Mouse (Mus musculus) embryo, embryonic 10 days (tissue): ENCODE measurements around the gene Arhgap30.
A peak's percentile ranks its signal among the peaks of the same experiment; 100 is the strongest.

Experiments
- DNase-seq: peaks from one replicate; pipeline ENCODE4 v3.0.0-alpha.2; 2015; ENCODE audit warnings: low spot score

Gene Arhgap30

GRCm38 (mm10) chr1:171378298-171378697, 10.5 kb upstream of the Arhgap30 start:
- DNase-seq: no peak

- peak; percentile 85 for DNase-seq
Measured at GRCm38 (mm10) chr1:171379935-171380599, 8.7 kb upstream of the Arhgap30 start.

GRCm38 (mm10) chr1:171382096-171382620, 6.6 kb upstream of the Arhgap30 start:
- DNase-seq: no peak

GRCm38 (mm10) chr1:171384361-171384760, 4.4 kb upstream of the Arhgap30 start:
- no peak for DNase-seq

- no peak for DNase-seq
Measured at GRCm38 (mm10) chr1:171385171-171385570, 3.6 kb upstream of the Arhgap30 start.

GRCm38 (mm10) chr1:171387099-171387498, 1.7 kb upstream of the Arhgap30 start:
- DNase-seq: peak; percentile 68

GRCm38 (mm10) chr1:171390101-171390500, 1.3 kb downstream of the Arhgap30 start:
- DNase-seq: no peak

DNA sequence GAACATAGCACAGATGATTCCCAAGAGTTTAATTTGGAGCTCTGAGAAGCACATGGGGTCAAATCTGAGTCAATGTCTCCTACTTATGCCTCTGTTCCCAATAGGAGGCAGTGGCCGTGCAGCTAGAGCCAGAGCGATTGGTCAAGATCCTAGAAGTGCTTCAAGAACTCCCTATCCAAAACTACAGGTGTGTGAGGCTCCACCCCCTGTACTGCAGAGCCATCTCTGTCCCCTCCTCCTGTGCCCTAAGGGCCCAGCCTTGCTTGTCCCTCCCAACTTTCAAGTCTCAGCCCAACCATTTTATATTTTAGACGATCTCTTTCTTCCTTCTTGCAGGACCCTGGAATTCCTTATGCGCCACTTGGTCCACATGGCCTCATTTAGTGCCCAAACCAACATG, 13.1 kb downstream of the Arhgap30 start:
- no peak for DNase-seq

DNA sequence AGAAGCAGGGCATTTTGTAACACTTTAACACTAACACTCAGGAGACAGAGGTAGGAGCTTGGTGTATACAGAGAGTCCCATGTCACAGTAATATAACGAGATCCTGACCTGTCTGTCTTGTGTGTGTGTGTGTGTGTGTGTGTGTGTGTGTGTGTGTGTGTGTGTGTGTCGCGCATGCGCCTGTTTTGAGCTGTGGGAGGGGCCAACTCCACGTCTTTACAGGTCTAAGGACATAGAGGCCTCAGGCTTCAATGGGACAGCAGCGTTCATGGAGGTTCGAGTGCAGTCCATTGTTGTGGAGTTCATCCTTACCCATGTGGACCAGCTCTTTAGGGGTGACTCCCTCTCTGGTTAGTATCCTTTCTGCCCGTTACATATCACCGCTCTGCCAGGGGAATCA, 14.2 kb downstream of the Arhgap30 start:
- DNase-seq: no peak

DNA sequence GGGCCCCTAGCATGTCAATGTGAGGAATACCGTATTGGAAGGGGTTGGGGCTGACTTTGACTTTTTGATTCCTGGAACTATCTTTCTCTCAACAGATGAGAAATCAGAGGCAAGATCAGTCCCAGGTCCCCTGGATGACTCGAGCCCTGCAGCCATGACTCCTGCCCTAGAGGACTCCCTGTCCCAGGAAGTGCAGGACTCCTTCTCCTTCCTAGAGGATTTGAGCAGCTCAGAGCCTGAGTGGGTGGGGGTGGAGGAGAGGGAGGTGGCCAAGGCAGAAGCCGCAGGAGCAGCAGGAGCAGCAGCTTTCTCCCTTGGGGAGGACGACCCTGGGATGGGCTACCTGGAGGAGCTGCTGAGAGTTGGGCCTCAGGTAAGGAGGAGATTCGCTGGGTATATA, 18.5 kb downstream of the Arhgap30 start:
- DNase-seq: no peak

DNA sequence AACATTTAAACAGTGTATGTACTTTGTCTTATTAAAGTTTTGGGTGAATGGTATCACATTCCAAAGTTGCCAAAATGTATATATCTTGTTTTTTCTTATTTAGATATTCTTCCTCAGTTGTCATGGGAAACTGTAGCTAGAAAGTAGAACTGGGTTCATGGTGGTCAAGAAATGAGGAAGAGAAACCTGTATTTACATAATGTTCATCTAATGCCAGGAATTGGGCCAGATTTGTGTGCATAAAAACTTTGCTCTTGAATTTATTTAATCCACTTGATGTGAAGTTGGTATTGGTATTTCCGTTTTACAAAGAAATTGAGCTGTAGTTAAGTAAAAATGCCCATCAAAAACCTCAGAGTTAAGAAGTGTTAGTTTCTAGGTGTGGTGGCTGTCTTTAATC, 21.5 kb downstream of the Arhgap30 start:
- DNase-seq: no peak

- peak; percentile 98 for DNase-seq
Measured at GRCm38 (mm10) chr1:171410947-171411484, 22.3 kb downstream of the Arhgap30 start, which contains the start of gene Usf1. Gene Usf1 (plus strand): TSS chr1:171411313.

DNA sequence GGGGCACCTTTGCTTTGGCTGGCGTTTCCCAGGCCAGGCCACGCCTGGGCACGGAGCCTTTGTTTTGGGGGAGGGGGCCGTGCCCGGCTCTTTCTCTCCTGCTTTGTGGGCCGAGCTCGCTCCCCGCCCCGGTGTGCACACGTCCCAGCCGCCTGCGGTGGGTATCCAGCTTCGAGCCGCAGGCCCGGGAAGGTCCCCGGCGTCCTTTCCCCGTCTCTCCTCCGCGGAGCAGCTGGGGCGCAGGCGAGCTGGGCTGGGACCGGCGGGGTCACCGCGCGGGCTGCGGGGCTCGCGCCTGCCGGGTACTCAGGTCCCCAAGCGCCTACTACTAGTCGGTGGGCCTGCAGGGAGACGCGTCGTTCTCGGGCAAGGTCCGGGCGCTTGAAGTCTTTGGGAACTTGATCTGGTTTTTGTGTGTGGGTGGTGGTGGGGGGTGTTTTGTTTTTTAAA, 22.8 kb downstream of the Arhgap30 start:
- DNase-seq: no peak

DNA sequence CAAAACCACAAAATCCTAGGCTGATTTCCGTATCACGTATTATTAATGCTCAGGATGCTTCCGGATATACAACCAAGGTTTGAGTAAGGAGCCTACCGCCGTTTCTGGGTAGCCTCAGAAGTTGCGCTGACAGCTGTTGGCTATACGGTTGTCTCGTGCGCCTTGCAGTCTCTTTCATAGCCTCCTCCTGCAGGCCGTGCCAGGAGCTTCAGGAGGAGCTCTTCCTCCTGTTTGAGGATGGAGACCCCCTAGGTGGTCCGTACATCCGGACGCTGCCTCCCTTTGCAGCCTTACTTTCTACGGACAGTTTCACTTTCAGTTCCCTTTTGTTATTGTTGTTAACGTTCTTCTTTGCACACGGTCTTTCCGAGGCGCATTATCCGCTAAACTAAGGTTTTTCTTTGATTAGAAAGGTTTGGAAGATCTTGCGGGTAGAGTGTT, 23.3 kb downstream of the Arhgap30 start:
- DNase-seq: peak; percentile 74

DNA sequence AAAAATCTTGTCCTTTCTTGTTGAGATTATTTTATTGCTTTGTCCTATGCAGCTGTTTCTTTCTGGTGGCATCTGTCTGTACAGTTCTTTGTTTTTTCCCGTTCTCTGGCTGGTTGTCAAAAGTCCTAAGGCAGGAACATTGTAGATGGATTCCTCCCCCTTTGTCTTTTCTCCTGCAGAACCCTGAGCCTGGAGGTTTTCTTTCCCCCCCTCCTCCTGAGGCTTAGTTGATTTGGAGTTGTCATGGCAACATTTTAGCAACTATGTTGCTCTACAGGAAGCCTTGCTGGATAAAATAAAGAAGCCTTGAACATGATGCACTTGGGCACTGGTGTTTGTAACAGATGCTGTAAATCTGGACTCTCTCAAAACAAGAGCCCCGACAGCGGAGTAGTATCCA, 23.7 kb downstream of the Arhgap30 start:
- peak; percentile 28 for DNase-seq

GRCm38 (mm10) chr1:171413608-171414007, 24.9 kb downstream of the Arhgap30 start:
- DNase-seq: no peak

DNA sequence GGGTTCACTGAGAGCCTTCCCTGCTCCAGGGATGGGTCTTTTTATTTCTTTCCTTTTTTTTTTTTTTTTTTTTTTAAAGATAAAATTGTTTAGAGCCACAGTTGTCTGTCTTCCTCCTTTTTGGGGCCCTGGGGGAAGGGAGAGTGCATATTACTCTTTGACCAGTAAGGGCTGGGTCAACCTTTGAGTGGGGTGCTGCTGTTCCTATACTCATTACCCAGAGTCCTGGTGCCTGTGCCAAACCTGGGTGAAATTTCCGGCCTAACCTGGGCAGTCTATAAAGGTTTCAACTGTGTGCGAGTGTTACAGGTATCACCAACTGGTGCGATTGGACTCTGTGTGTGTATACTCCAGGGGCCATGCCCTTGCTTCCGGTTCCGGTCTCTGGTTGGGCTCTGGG, 29.9 kb downstream of the Arhgap30 start, which contains the start of gene Tstd1:
Gene Tstd1, plus strand, starts transcription at position 213 of the 400 bp plus-strand sequence.
- DNase-seq: no peak

GRCm38 (mm10) chr1:171419291-171419882, 30.6 kb downstream of the Arhgap30 start:
- no peak for DNase-seq

GRCm38 (mm10) chr1:171419905-171420304, 31.2 kb downstream of the Arhgap30 start:
- no peak for DNase-seq

GRCm38 (mm10) chr1:171422504-171423095, 33.8 kb downstream of the Arhgap30 start:
- DNase-seq: no peak

GRCm38 (mm10) chr1:171424638-171425037, 35.9 kb downstream of the Arhgap30 start:
- DNase-seq: no peak

- DNase-seq: no peak
Measured at GRCm38 (mm10) chr1:171425126-171425525, 36.4 kb downstream of the Arhgap30 start.

- DNase-seq: no peak
Measured at GRCm38 (mm10) chr1:171432158-171432557, 43.4 kb downstream of the Arhgap30 start.
